Mouse (Mus musculus) adrenal gland, adult 2 months (tissue): ENCODE data around the gene Mfsd4b5. TPM values are rescaled to one million over a fixed set of nuclear protein-coding genes. Genes with fewer than 3 reads are reported as not detected.
"Not testable (repeated sequence)": the region's sequence is repeated elsewhere in the genome, so short reads cannot be mapped to it uniquely, and the experiment has no call there.

ENCODE experiments used
- DNase-seq: peaks from one replicate; pipeline ENCODE4 v3.0.0; 2021
- long read RNA-seq: library from polyadenylated mRNA; stranded (forward); transcript quantifications from one replicate; pipeline ENCODE4 v2.0.0, GENCODE M21; 2021
- polyA plus RNA-seq: library from polyadenylated mRNA; depleted of rRNA; stranded (reverse); fragments of >200 nt; gene quantifications from 2 replicates; pipeline ENCODE4 v1.2.3, GENCODE M21; 2012; rRNA removed
- total RNA-seq, 2 experiments: library from RNA; stranded (reverse); gene quantifications; 2 replicates each; pipeline ENCODE4 v1.2.3; 2021

The Mfsd4b5 gene
- 1 to 10 TPM; 1.0 to 1.2 TPM for total RNA-seq
- 0.40 and 0.43 TPM in 2 replicates for polyA plus RNA-seq
- long read RNA-seq: 0 reads

- DNase-seq: no peak
These were observed at the start of gene Mfsd4b5 for GRCm38 (mm10) chr10:39986466-39986865. TSS of gene Mfsd4b5 (minus strand) at chr10:39986646.

GRCm38 (mm10) chr10:40034956-40035355 is 48.5 kb upstream of the Mfsd4b5 start:
- DNase-seq: no peak

GRCm38 (mm10) chr10:40032897-40033296 is 46.5 kb upstream of the Mfsd4b5 start:
- no peak for DNase-seq

- DNase-seq: no peak
These were observed 44.3 kb upstream of the Mfsd4b5 start for GRCm38 (mm10) chr10:40030716-40031115.

GRCm38 (mm10) chr10:40029610-40030009 is 43.2 kb upstream of the Mfsd4b5 start:
- no peak for DNase-seq

GRCm38 (mm10) chr10:40028091-40028490 is 41.6 kb upstream of the Mfsd4b5 start:
- DNase-seq: no peak

GRCm38 (mm10) chr10:40026546-40026945 is 40.1 kb upstream of the Mfsd4b5 start:
- DNase-seq: no peak

GRCm38 (mm10) chr10:40025560-40025959 is 39.1 kb upstream of the Mfsd4b5 start:
- DNase-seq: no peak

- DNase-seq: peak; percentile 91
These were observed 38.3 kb upstream of the Mfsd4b5 start, which contains the start of gene Mfsd4b1 for GRCm38 (mm10) chr10:40024554-40025428. TSS of gene Mfsd4b1 (minus strand) at chr10:40025268.

- no peak for DNase-seq
These were observed 34.0 kb upstream of the Mfsd4b5 start for GRCm38 (mm10) chr10:40020401-40020800.

- no peak for DNase-seq
These were observed 33.0 kb upstream of the Mfsd4b5 start for GRCm38 (mm10) chr10:40019492-40019891.

GRCm38 (mm10) chr10:40018261-40018860 is 31.9 kb upstream of the Mfsd4b5 start:
- no peak for DNase-seq

GRCm38 (mm10) chr10:40009591-40009990 is 23.1 kb upstream of the Mfsd4b5 start:
- DNase-seq: no peak

GRCm38 (mm10) chr10:40008847-40009246 is 22.4 kb upstream of the Mfsd4b5 start:
- DNase-seq: not testable (repeated sequence)

GRCm38 (mm10) chr10:40007953-40008352 is 21.5 kb upstream of the Mfsd4b5 start:
- DNase-seq: no peak

GRCm38 (mm10) chr10:40006963-40007362 is 20.5 kb upstream of the Mfsd4b5 start:
- DNase-seq: peak; percentile 21

GRCm38 (mm10) chr10:40000746-40001145 is 14.3 kb upstream of the Mfsd4b5 start:
- DNase-seq: no peak

- no peak for DNase-seq
These were observed 4.7 kb upstream of the Mfsd4b5 start for GRCm38 (mm10) chr10:39991155-39991554.

- DNase-seq: no peak
These were observed 3.8 kb downstream of the Mfsd4b5 start for GRCm38 (mm10) chr10:39982604-39983003.

GRCm38 (mm10) chr10:39978231-39978630 is 8.2 kb downstream of the Mfsd4b5 start:
- DNase-seq: no peak

GRCm38 (mm10) chr10:39977346-39977745 is 9.1 kb downstream of the Mfsd4b5 start:
- DNase-seq: no peak

- DNase-seq: no peak
These were observed 10.7 kb downstream of the Mfsd4b5 start for GRCm38 (mm10) chr10:39975771-39976170.

- no peak for DNase-seq
These were observed 11.5 kb downstream of the Mfsd4b5 start for GRCm38 (mm10) chr10:39974982-39975381.
